Mouse (Mus musculus) adrenal gland, postnatal 0 days (tissue): ENCODE measurements around the gene Shank3. TPM values are rescaled to one million over a fixed set of nuclear protein-coding genes. Genes with fewer than 3 reads are reported as not detected.

ENCODE experiments used
- polyA plus RNA-seq: library from polyadenylated mRNA; unstranded; fragments of >200 nt; fragmentation: Nextera tagmentation; extraction: Ambion mirVana; gene quantifications from 2 replicates; pipeline ENCODE4 v1.2.1, GENCODE M21; 2015

Shank3 gene
- 1.6 and 2.0 TPM in 2 replicates for polyA plus RNA-seq

GRCm38 (mm10) chr15:89498961-89499688, at the start of gene Shank3:
Gene Shank3 (plus strand): TSS chr15:89499623.

GRCm38 (mm10) chr15:89453865-89454478, 45.5 kb upstream of the Shank3 start, which contains the start of gene Mapk8ip2:
Gene Mapk8ip2 (plus strand): TSS chr15:89453913.

GRCm38 (mm10) chr15:89477091-89477491, 22.3 kb upstream of the Shank3 start, which contains the start of gene Arsa:
Gene Arsa (minus strand): TSS chr15:89477425.

GRCm38 (mm10) chr15:89568114-89568513, 68.7 kb downstream of the Shank3 start, which contains the start of gene Acr:
Gene Acr (plus strand): TSS chr15:89568326.

GRCm38 (mm10) chr15:89591723-89592455, 92.5 kb downstream of the Shank3 start, which contains the start of gene Rabl2:
Gene Rabl2 (minus strand): TSS chr15:89591923.

Other genes starting within 250 kb of the Shank3 start
- 27.9 and 28.9 TPM in 2 replicates for gene Sbf1, start 184.3 kb upstream of the Shank3 start, polyA plus RNA-seq
- gene Adm2, start 176.9 kb upstream of the Shank3 start, polyA plus RNA-seq: not detected in 2 replicates
- 0.91 and 1.5 TPM in 2 replicates for gene Miox, start 165.2 kb upstream of the Shank3 start, polyA plus RNA-seq
- gene Lmf2, start 144.0 kb upstream of the Shank3 start, polyA plus RNA-seq: 29.0 and 38.5 TPM in 2 replicates
- 106 and 112 TPM in 2 replicates for gene Ncaph2, start 143.9 kb upstream of the Shank3 start, polyA plus RNA-seq
- gene Sco2, start 125.8 kb upstream of the Shank3 start, polyA plus RNA-seq: 5.9 and 6.7 TPM in 2 replicates
- gene Tymp, start 122.6 kb upstream of the Shank3 start, polyA plus RNA-seq: 1.3 and 2.4 TPM in 2 replicates
- 0.16 and 0.48 TPM in 2 replicates for gene Odf3b, start 120.3 kb upstream of the Shank3 start, polyA plus RNA-seq
- not detected in 2 replicates for gene Klhdc7b, start 114.7 kb upstream of the Shank3 start, polyA plus RNA-seq
- 0.46 and 1.8 TPM in 2 replicates for gene Syce3, start 89.1 kb upstream of the Shank3 start, polyA plus RNA-seq
- gene Cpt1b, start 73.8 kb upstream of the Shank3 start, polyA plus RNA-seq: 1.1 and 1.4 TPM in 2 replicates
- gene C730034F03Rik, start 70.0 kb upstream of the Shank3 start, polyA plus RNA-seq: 1.2 and 2.9 TPM in 2 replicates
- gene Gm44502, start 69.9 kb upstream of the Shank3 start, polyA plus RNA-seq: not detected in 2 replicates
- gene Chkb, start 69.7 kb upstream of the Shank3 start, polyA plus RNA-seq: 48.1 and 65.3 TPM in 2 replicates
- gene Mapk8ip2, start 45.7 kb upstream of the Shank3 start, polyA plus RNA-seq: 9.4 and 18.1 TPM in 2 replicates
- 21.2 and 25.4 TPM in 2 replicates for gene Arsa, start 22.2 kb upstream of the Shank3 start, polyA plus RNA-seq
- gene Acr, start 68.7 kb downstream of the Shank3 start, polyA plus RNA-seq: 0.43 TPM in 2 replicates
- 21.2 and 23.0 TPM in 2 replicates for gene Rabl2, start 92.3 kb downstream of the Shank3 start, polyA plus RNA-seq